Mouse (Mus musculus) gastrocnemius, adult 18-20 months (tissue): ENCODE measurements around the gene Zcchc7. TPM values are rescaled to one million over a fixed set of nuclear protein-coding genes. Genes with fewer than 3 reads are reported as not detected.
"Not testable (repeated sequence)": the region's sequence is repeated elsewhere in the genome, so short reads cannot be mapped to it uniquely, and the experiment has no call there.

Source experiments
- DNase-seq: peaks from one replicate; pipeline ENCODE4 v3.0.0; 2021; ENCODE audit warnings: low spot score
- total RNA-seq, 2 experiments: library from RNA; stranded (reverse); gene quantifications; 2 replicates each; pipeline ENCODE4 v1.2.3; 2021

The Zcchc7 gene
- total RNA-seq, 2 experiments from 2014 or later: 15.8 to 17.9 TPM

DNA sequence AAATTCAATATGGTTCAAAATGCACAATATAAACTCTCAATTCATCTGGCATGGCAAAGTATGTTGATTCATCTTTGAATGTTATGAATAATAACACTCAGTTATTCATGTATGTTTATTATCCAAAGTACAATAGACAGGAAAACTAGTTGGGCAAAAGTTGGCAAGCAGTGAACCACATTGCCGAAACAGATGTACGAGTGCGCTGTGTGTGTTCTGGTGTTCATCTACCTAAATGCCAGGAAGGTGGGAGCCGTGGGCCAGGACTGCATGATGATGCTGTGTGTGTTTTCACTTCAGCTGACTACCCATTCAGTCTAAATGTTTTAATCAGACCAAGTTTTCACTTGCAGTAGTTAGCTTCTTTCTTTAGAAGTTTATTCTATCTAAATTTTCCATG is 150.7 kb downstream of the Zcchc7 start:
- no peak for DNase-seq

DNA sequence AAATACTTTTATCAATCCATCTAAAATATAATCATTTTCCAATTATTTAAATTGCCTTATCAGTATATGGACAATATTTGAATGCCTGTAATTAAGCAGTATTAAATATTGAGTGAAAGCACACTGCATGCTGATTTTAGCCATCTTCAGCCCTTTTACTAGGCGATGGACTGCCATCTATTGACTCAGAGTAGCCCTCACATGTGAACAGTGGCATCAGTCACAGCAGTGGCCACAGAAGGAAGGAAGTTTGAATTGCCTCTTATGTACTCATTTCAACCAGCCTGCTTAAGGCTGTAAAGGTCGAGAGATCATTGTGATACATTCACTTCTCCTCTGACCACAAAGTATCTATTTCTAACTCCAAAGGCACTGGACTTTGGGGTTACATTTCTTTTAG is 154.4 kb downstream of the Zcchc7 start:
- no peak for DNase-seq

DNA sequence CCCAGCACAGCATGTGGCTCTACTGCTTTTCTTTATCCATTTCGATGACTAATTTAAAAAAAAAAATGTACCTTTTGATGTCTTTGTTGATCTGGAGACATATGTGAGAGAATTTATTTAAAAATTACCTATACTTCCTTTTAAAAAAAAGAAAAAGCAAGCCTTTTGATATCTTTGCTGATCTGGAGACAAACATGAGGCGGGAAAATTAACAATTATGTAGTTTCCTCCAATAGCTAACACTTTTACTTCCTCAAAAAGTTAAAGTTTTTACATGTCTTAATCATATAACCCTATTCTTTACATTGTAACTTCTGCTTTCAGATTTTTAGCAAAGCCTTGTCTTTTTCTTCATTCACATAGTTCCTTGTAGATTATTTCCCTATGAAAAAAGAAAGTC is 155.2 kb downstream of the Zcchc7 start:
- no peak for DNase-seq

DNA sequence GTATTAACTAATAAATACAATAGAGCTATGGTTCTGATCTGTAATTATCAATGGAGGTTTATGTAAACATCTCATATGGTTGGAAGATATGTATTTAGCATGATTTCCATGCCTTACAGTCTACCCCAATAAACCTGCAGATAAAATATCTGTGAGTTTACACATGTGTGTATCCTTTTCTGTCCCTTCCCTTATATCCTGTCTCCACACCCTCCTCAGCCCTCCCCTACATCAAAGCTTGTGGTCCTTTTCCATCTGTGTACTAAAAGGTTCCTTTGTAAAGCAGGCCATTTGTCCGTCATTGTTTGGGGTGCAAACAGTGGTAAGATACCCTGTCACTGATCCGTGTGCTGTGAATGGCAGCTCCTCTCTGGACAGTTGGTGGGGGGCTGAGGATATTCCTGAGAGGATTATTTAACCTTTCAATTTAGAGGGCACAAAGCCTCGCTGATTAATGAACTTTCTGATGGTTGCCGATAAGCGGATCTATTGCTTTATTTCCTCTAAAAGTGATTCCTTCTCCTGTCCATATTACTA is 161.7 kb downstream of the Zcchc7 start:
- DNase-seq: no peak

DNA sequence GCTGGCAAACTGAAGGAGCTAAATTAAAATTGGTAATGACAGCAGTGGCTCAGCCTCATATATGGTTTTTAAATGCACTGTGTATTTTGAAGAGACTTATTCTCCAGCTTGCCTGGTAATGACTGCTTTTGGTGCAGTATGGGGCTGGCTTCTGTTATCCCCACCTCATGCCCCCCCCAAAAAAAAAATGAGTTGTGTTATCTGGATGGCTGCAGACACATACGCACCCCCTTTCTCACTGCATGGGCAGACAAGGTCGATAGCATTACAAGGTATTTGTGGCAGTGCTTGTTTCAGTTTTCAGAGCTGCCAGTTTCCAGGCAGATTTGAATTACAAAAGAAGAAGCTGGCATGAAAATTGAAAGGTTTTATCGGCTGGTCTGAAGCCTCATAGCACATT is 162.2 kb downstream of the Zcchc7 start:
- DNase-seq: no peak

DNA sequence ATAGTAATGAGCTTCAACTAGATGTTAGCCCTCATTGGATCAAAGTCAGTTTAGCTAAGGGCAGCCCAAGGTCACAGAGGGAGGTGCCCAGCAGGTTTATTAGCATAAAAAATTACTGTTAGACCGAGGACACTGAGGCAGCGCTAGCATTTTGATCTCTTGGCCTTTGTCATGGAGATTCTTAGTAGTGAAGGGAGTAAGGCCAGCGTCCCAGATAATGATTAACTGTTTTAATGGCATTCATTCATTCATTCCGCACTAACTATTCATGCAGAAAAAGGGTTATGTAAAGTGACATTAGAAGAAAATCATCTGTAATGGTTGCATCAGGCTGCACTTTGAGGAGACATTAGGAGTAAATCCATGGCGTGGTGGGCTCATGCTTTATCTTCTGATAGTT is 165.2 kb downstream of the Zcchc7 start:
- no peak for DNase-seq

DNA sequence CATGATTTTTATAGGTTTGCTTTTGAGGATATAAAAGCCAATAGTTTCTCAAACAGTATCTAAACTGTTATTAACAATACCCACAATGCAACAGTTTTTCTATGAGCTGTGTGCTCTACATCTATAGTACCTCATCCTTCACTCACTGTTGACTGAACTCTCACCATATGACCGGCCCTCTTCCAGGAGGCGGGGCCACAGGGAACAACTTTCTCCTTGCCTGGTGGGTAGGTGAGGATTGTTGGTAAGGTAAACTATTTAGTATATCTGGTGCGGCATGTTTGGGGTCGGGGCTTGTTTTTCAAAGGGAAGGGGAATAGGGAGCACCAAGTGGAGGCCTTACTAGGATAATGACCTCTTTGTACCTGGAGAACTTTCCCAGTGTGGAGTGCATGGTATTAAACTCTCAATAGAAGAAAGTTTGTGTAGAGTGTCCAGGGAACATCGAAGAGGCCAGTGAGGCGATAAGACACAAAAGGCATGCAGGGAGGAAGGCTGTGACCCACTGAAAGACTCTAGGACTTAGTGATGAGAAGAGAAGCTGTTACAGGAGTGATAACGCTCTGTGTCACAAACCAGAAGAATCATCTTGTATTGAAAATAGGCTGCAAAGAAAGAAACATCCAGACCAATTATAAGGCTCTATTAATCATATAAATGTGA is 166.9 kb downstream of the Zcchc7 start:
- no peak for DNase-seq

DNA sequence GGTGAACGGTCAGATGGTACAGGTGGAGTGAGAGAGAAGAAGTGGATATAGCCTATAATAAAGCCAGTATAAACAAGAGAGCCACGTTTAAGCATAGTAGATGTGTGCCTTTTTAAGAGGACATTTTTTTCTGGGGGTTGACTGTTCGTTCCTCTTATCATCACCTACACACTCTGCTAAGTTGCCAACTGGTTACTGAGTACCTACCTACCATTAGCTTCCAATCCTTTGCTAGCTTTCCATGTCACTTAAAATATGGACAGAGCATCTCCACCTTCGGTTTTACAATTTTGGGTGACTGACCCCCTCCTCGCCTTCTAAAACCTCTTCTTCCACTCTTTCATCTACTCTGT is 167.4 kb downstream of the Zcchc7 start:
- no peak for DNase-seq

DNA sequence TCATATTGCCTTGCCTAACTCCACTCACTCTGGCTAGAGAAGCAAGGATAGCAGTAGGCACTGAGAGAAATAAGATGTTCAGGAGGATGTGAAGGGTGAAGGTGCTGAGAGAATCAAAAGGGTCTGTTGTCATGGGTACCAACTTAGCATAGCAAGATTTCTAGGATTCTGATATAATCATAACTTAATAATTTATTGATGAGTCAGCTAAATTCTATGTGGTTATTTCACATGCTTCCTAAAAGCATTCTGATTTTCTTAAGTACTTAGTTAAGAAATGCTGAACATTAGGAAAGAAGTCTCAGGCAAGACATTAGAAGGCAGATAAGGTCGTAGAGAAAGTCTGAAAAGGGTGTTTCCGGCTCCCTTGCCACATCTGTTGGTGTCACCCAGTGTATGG is 172.3 kb downstream of the Zcchc7 start:
- DNase-seq: no peak

DNA sequence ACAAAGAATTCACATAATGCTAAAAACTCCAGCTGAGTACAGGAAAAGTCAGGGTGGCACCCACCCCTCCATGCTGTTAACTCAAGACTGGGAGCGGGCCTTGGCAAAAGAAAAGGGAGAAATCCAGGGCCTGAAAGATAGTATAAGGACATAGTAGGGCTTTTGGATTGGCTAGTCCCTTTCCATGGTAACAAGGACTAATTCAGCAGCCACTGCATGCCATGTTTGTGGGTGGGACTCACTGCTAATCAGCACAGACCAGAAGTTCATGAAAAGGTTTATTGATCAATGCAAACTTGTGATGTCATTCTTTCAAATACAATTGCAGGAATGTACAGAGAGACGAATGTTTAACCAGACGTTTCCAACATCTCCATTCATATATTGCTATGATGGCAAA is 173.1 kb downstream of the Zcchc7 start:
- DNase-seq: no peak

DNA sequence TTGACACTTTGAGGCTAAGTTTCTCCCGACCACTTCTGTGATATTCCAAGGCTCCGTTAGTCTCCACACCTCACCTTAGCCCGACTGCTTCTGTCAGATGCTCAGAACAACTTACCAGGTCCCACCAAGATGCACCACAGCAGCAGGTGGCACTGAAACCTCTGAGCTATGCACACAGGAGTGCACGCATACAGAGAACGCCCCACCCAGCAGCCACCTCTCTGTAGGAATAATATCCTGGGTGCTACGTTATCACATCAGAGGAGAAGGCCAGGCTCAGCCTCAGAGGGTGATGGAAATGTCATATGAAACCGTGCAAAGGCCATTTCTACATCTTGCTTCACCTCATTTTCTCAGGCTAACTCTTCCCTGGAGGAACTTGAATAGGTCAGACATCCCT is 174.7 kb downstream of the Zcchc7 start:
- no peak for DNase-seq

DNA sequence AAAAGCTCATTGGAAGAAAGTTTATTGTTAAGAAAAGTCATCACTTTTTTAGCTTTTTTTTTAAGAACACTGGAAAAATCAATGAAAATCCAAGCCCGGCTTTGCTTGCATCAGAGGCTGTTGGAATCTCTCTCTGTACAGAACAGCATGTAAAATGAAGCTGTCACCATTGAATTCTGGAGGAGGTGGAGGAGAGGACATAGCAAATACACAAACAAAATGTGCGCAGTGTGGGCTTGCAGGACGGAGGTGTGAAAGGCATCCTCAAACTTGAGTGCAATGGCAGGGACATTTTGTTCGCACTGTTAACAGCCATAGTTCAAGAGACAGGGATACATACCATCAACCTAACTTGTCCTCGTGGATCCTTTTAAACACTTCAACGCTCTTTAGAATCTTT is 176.1 kb downstream of the Zcchc7 start:
- no peak for DNase-seq

DNA sequence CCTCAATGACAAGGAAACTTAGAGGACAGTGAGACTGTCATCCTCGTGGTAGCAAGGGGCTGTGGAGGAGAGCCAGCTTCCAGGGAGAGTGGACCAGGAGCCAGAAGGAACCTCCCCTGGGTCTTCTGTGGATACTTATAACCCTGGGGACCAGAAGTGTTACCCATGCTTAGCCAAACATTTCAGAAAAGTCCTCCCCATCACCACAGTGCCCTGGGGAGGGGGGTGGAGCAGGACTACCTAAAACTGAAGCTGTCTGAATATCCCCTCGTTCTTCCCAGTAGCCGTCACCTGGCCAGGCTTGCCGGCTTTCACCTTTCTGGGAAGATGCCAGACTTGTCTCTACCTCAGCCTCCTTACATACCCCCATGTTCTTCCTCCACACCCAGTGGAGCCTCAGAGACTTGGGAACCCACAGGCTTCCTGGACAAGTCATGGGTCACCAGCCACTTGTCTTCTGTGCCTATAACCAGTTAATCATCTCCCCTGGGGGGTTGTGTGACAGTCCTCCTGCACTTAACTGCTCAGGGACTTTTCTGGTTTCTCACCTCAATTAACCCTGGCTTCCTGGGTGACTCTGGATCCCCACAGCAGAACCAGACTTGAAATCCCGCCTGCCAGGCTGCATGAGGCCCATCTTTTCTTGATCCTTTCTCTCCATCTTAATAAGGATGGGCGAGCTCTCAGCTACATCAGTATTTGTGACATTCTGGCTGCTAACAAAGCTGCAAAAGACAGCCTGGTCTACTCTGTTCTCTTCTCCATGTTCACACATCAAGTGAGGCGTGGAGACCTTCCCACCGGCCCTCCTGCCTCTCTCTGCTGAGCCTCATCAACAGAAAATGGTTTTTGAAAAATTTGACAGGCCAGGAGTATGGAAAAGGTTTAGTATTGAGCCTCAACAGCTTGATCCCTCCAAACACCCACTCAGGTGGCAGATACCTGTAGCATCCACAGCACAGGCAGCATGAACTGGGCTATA is 183.0 kb downstream of the Zcchc7 start:
- no peak for DNase-seq

DNA sequence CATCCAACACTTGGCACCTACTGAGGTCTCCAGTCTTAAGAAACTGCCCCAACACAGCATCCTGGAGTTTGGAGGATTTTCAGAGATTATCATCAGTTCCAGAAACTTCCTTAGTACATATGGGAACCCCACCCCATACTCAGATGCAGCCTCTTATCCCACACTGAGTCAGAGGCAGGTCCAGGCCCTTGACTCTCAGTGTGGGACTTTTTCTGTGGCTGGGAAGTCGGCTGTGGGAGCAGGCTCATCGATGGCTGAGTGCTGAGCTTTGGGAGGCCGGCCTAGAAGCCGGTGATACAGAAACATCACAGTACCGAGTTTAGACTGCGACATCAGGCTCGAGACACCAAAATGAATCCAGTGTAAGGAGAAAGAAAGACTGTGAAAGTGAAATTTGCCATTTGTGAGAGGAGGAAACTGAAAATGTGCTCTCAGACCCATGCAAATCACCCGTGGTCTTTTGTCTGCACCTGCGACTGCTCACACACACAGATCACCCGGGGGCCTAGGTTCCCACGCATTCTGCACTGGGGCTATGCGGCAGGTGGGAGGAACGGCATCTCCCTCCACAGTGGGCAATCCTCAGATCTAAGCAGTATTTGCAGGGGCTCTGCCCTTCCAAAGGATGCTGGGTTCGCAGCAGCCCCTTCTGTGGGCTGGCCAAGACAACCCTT is 184.0 kb downstream of the Zcchc7 start:
- DNase-seq: no peak

DNA sequence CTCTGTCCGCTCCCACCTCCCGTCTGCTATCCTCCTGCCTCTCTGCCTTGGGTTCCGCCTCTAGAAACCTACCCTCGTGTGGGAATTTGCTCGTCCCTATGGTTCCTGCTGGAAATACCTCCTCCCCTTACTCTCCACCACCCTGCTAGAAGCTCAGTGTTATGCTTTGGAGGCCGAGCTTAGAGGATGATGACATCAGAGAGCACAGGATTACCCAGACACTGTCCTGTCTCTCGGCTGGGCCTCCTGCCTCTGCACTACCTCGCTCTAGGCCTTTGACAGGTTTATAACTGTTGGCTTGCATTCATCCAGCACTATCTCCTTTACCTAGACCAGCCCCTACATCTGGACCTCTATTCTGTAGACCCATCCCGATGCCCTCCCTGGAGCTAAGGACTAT is 184.6 kb downstream of the Zcchc7 start:
- no peak for DNase-seq

DNA sequence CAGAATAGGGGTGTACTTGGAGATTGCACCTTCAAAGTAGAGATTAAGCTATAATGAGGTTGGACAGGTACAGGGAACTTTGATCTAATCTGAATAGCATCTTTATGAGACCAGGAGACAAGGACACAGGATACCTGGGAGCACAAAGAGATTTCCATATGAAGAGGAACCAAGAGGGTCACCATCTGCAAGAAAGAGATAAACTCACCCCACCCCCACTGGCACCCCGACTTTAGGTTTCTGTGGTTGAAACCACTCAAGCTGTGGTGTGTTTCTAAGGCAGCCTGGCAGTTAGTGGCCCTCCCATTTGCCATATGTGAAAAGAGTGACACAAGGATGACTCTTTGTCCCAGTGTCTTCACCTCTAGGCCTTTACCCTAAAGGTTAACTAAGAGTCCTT is 186.6 kb downstream of the Zcchc7 start:
- DNase-seq: no peak

DNA sequence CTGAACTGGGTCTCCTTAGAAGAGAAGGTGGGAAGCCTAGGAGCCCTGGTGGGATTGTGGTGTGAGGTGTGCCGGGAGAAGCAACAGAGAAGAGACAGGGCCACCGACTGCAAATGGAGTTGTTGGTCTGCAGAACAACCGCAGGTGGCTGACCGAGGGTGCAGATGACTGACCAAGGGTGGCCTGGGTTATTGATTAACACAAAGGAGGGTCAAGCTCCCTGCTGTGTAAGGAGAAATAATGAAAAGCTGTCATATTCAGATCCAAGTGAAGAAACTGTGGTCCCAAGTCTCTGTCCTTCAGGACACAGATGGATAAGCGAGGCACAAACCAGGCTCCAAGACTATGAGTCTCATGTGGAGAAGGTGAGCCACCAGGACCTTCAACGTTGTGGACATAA is 187.8 kb downstream of the Zcchc7 start:
- no peak for DNase-seq

DNA sequence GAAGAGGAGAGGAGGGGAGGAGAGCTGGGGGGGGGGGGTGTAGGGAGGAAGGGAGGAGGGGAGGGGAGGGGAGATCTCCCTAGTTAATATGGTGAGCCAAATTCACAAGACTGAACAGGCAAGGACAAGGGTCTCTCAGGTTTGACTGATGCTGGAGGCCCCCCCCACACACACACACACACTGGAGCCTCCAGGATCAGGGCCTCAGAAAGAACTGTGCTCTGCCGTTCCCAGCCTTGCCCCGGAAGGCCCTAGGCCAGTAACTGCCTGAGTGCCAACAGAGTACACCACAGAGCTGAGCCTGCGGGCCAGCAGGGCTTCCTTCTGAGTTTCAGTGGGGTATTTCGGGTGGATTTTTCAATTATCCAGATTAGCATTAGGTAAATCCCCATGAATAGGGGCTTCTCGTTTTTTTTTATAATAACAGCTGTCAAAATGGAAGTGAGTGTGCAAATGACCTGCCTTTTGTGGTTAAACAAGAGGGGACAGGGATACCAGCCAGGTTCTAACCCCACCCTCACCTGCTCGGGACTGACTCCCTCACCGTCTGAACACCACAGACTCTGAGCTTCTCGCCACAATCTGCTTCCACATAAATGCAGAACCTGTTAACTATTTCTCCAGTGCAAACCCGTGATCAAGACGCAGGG is 188.9 kb downstream of the Zcchc7 start:
- no peak for DNase-seq

DNA sequence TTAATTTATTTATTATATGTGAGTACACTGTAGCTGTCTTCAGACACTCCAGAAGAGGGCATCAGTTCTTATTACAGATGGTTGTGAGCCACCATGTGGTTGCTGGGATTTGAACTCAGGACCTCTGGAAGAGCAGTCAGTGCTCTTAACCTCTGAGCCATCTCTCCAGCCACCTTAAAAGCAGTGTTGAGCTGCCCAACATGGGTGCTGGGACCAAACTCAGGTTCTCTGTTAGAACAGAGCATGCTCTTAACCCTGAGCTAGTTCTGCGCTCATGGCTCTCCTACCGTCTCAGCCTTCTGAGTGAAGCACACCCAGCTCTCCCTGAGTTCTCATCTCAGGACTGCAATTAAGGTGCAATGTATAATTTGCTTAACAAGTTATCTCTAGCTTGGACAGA is 190.4 kb downstream of the Zcchc7 start:
- DNase-seq: not testable (repeated sequence)

DNA sequence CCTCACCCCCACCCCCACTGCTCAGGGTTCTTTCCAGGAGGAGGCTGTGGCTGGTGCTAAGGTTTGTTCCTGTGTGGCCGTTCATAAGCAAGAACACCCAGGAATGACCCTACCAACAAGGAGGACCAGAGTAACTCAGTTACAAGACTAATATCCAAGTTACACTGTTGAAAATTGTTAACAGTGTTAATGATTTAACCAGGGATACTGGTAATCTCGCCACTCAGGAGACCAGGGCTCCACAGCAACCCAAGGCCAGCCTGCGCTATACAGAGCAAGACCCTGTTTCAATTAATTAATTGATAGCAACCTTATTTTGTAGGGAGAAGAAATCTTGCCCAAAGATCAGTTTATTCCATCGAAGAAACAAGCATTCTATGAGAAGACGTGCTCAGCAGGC is 191.8 kb downstream of the Zcchc7 start:
- DNase-seq: no peak

DNA sequence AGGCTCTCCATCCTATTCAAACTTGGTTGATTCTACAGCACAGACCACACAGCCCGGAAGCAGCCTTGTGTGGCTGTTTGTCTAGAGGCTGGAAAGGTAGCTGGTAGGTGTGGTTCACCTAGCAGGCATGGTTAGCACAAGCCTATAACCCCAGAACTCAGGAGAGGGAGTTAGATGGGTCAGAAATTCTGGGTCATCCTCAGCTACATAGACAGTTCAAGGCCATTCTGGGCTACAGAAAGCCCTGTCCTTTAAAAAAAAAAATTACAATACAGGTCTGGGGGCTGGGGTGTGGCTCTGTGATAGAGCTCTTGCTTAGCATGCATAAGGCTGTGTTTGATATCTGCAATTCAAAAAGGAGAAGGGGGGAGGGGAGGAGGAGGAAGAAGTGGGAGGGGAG is 192.6 kb downstream of the Zcchc7 start:
- DNase-seq: no peak

DNA sequence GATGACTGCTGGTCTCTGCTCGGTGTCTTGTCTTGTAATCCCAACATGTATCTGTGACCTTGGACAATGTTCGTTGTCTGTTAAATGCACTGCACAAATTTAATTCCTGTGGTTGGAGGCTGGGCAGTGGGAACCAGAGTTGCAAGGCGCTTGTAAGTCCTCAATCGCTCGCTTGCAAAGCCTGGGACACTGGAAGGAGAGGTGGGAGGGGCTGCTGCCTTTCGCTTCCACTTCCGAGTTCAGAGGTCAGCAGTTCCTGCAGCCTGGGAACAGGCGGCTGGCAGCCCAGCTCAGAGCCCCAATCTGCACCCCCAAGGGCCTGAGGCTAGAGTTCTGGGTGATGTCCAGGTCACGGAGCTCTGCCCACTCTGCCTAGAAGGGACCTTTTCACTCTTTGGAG is 197.4 kb downstream of the Zcchc7 start:
- DNase-seq: no peak
